Mouse (Mus musculus) heart, embryonic 12.5 days (tissue): Measurements from ENCODE around the gene Ikzf1. TPM values are rescaled to one million over a fixed set of nuclear protein-coding genes. Genes with fewer than 3 reads are reported as not detected.

Experiments used
- ATAC-seq: fragments of 200-750 bp; cut with Nextera tagmentation; 2 replicates; pipeline ENCODE4 v1.8.0; 2017; ENCODE audit warnings: moderate TSS enrichment, moderate library complexity; ENCODE audit not compliant: insufficient number of reproducible peaks, low FRiP score
- H3K27ac ChIP-seq: fragments of 300-500 bp; sonication (generic); 2 replicates; pipeline ENCODE4 v1.5.1; 2016; ENCODE audit warnings: mild to moderate bottlenecking, moderate library complexity; ENCODE audit not compliant: poor library complexity, severe bottlenecking
- H3K27me3 ChIP-seq: fragments of 300-500 bp; sonication (generic); replicated peaks from 2 replicates; pipeline ENCODE4 v1.6.1; 2016; ENCODE audit warnings: mild to moderate bottlenecking, moderate library complexity
- H3K36me3 ChIP-seq: fragments of 300-500 bp; sonication (generic); 2 replicates; pipeline ENCODE4 v1.6.1; 2016; ENCODE audit warnings: mild to moderate bottlenecking, moderate library complexity
- H3K4me1 ChIP-seq: fragments of 300-500 bp; sonication (generic); replicated peaks from 2 replicates; pipeline ENCODE4 v1.6.1; 2016; ENCODE audit warnings: mild to moderate bottlenecking
- H3K4me2 ChIP-seq: fragments of 300-500 bp; sonication (generic); 2 replicates; pipeline ENCODE4 v1.6.1; 2016; ENCODE audit warnings: mild to moderate bottlenecking, moderate library complexity
- H3K4me3 ChIP-seq: fragments of 300-500 bp; sonication (generic); 2 replicates; pipeline ENCODE4 v1.5.1; 2016; ENCODE audit warnings: mild to moderate bottlenecking
- H3K9ac ChIP-seq: fragments of 300-500 bp; sonication (generic); 2 replicates; pipeline ENCODE4 v1.6.1; 2016; ENCODE audit warnings: mild to moderate bottlenecking, moderate library complexity
- H3K9me3 ChIP-seq: fragments of 300-500 bp; sonication (generic); replicated peaks from 2 replicates; pipeline ENCODE4 v1.6.1; 2016; ENCODE audit warnings: mild to moderate bottlenecking, moderate library complexity
- WGBS: fragments of 180-500 bp; shearing (Covaris S2); methylation state at CpG from one replicate; pipeline ENCODE4 v1.1.7; 2016; 5-methylcytosine and 5-hydroxymethylcytosine counted together
- polyA plus RNA-seq: library from polyadenylated mRNA; unstranded; fragments of >200 nt; fragmentation: Nextera tagmentation; extraction: Ambion mirVana; gene quantifications from 2 replicates; pipeline ENCODE4 v1.2.1, GENCODE M21; 2016

The Ikzf1 gene
- polyA plus RNA-seq, 1 experiment from 2014 or later = 3.3 TPM

DNA sequence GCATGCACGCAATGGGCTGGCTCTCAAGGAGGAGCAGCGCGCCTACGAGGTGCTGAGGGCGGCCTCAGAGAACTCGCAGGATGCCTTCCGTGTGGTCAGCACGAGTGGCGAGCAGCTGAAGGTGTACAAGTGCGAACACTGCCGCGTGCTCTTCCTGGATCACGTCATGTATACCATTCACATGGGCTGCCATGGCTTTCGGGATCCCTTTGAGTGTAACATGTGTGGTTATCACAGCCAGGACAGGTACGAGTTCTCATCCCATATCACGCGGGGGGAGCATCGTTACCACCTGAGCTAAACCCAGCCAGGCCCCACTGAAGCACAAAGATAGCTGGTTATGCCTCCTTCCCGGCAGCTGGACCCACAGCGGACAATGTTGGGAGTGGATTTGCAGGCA, 84.5 kb downstream of the Ikzf1 start:
- Histone ChIP-seq H3K36me3 (no peaks in the 10 kb centered on the region), H3K27ac (no peak overlapping the region), H3K9me3 (no peaks in the 10 kb centered on the region), H3K4me3 (no peak overlapping the region), H3K4me1 (no peaks in the 10 kb centered on the region), H3K27me3 (no peaks in the 10 kb centered on the region), H3K9ac (no peak overlapping the region), H3K4me2 (no peak overlapping the region)
- 89% methylated on average over 20 of the region's 20 CpGs for whole genome bisulfite sequencing
- no peak for ATAC-seq

DNA sequence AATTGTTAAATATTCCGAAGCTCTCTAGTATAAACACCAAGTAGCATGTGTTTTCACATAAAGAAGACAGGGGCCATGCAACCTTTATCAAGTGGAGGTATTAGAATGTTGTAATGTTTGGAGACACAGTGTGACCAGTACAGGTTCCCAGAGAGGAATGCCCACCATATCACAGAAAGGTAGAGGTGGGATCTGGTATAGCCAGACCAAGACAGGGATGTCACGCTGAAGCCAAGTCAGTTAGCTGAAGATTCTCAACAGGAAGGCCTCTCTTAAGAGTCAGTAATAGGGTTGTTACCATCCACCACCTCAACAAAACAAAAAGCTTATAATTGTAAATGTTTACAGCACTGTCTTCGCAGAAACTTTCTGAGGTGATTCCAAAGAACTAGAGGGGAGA, 85.9 kb downstream of the Ikzf1 start:
- no peaks in the 10 kb centered on the region for H3K4me1 ChIP-seq
- H3K4me3 ChIP-seq = no peak overlapping the region
- H3K9ac ChIP-seq = no peak overlapping the region
- H3K9me3 ChIP-seq = no peaks in the 10 kb centered on the region
- no peak overlapping the region for H3K27ac ChIP-seq
- ATAC-seq = no peak
- WGBS = 89% methylated on average over 3 of the region's 3 CpGs
- no peak overlapping the region for H3K4me2 ChIP-seq
- no peaks in the 10 kb centered on the region for H3K36me3 ChIP-seq
- no peaks in the 10 kb centered on the region for H3K27me3 ChIP-seq

DNA sequence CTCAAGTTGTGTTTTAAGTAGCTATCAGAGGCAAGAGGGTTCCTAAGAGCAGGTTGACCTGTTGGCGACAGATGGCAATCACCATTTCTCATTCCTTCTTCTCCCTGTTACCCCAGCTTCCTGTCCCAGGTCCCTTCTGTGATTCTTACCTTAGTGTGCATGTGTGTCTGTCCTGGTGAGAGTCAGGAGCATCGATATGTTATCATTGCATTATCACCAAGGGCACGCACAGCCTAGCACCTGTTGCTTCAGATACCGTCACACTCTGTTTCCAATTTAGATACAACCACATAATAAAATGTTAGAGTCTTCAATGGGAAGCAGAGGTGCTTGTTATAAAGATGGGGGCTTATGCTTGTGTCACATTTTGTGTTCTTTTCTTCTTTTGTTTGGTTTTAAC, 87.4 kb downstream of the Ikzf1 start:
- H3K27me3 ChIP-seq = no peaks in the 10 kb centered on the region
- WGBS = 77% methylated on average over 4 of the region's 4 CpGs
- H3K9me3 ChIP-seq = no peaks in the 10 kb centered on the region
- H3K9ac ChIP-seq = no peak overlapping the region
- H3K4me3 ChIP-seq = no peak overlapping the region
- no peak for ATAC-seq
- H3K4me1 ChIP-seq = no peaks in the 10 kb centered on the region
- H3K27ac ChIP-seq = no peak overlapping the region
- no peak overlapping the region for H3K4me2 ChIP-seq
- no peaks in the 10 kb centered on the region for H3K36me3 ChIP-seq

DNA sequence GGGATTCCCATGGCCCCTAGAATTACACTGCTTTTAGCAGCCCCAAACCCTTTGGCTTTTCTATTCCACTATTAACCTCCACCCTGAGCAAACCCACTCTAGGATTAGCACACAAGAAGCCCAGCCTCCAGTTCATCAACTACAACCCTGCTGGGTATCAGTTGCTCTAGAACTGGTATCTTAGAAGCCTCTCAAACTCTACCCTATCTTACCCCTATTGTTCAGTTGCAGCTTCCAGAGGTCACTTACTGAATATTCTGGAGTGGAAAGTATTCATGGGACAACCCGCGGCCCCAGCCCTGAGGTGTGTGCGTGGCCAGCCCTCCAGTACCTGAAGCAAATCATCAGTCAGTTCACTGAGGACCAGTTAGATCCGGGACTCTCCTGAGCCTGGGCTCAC, 89.6 kb downstream of the Ikzf1 start:
- 92% methylated on average over 4 of the region's 4 CpGs for WGBS
- H3K27me3 ChIP-seq = no peaks in the 10 kb centered on the region
- H3K9ac ChIP-seq = no peak overlapping the region
- no peak overlapping the region for H3K4me2 ChIP-seq
- H3K27ac ChIP-seq = no peak overlapping the region
- no peaks in the 10 kb centered on the region for H3K9me3 ChIP-seq
- H3K4me3 ChIP-seq = no peak overlapping the region
- no peak for ATAC-seq
- H3K4me1 ChIP-seq = no peaks in the 10 kb centered on the region
- no peaks in the 10 kb centered on the region for H3K36me3 ChIP-seq

DNA sequence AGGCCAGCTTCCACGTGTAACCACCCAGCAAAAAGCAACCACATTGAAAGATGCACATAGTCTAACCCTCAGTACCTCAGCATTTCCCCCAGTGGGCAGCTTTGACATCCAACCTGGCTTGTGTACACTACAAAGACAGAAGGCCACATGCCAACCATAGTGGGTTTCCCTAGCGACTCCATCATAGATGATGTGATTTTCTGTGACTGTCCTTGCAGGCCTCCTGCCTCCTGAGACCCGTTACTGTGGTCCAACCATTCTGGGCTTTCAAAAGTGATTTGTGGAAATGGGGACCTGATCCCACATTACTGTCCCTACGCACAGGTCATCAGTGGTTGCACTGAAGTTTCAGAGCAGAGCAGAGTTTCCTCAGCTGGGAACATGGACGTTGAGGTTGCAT, 90.1 kb downstream of the Ikzf1 start:
- no peaks in the 10 kb centered on the region for H3K4me1 ChIP-seq
- WGBS = 87% methylated on average over 5 of the region's 5 CpGs
- no peak overlapping the region for H3K4me2 ChIP-seq
- no peaks in the 10 kb centered on the region for H3K27me3 ChIP-seq
- ATAC-seq = no peak
- H3K9me3 ChIP-seq = no peaks in the 10 kb centered on the region
- H3K27ac ChIP-seq = no peak overlapping the region
- H3K4me3 ChIP-seq = no peak overlapping the region
- H3K9ac ChIP-seq = no peak overlapping the region
- H3K36me3 ChIP-seq = no peaks in the 10 kb centered on the region

DNA sequence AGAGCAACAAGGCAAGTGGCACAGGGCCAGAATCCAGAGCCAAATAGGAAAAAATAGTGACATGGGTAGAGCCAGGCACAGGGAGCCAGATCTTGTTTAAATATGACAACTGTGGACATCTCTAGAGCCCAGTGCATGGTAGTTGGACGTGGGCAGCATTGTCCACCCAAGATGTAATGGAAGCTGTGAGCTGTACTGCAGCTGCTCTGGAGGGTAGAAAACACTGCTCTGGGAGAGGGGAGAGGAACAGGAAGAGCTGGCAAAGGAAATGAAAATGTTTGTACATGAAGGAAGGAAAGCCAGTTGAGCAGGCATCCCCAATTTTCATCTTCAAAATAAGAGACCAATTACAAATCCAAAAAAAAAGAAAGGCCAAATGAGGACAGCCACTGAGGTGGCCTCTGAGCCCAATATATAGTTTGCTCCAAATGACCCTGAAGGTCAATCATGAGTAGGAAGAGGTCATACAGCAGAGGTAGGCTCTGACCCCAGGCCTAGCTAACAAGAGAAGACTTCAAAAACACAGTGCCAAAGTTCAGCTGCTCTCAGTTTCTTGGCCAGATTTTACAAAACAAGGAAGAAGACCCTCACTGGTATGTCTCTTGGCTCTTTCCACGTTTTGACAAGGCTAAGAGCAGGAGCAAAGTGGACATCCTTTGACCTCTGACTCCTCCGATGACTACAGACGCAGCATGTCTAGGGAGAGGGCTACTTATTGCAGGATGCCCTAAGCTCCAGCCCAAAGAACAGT, 91.4 kb downstream of the Ikzf1 start:
- H3K9me3 ChIP-seq = no peaks in the 10 kb centered on the region
- no peak overlapping the region for H3K27ac ChIP-seq
- no peak for ATAC-seq
- 68% methylated on average over 4 of the region's 4 CpGs for WGBS
- H3K27me3 ChIP-seq = no peaks in the 10 kb centered on the region
- no peaks in the 10 kb centered on the region for H3K36me3 ChIP-seq
- no peak overlapping the region for H3K4me2 ChIP-seq
- H3K9ac ChIP-seq = no peak overlapping the region
- H3K4me1 ChIP-seq = no peaks in the 10 kb centered on the region
- no peak overlapping the region for H3K4me3 ChIP-seq

DNA sequence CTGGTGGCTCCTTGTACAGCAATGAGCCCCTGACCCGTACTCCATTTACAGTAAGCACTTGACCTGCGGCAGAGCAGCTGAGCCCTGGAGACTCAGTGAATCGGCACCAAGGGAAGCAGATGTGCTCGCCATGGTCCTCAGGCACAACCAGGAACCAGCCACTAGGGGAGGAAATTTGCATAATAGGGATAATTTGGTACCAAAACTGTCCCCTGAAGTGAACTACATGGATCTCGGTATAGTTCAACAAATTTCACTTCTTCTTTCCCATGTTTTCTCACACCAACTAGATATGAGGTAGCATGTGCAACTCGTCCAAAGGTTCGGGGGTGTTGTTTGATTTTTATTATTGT, 92.0 kb downstream of the Ikzf1 start:
- no peak overlapping the region for H3K4me2 ChIP-seq
- H3K9me3 ChIP-seq = no peaks in the 10 kb centered on the region
- H3K4me1 ChIP-seq = no peaks in the 10 kb centered on the region
- H3K27ac ChIP-seq = no peak overlapping the region
- H3K36me3 ChIP-seq = no peaks in the 10 kb centered on the region
- H3K9ac ChIP-seq = no peak overlapping the region
- H3K4me3 ChIP-seq = no peak overlapping the region
- ATAC-seq = no peak
- WGBS = 74% methylated on average over 7 of the region's 7 CpGs
- no peaks in the 10 kb centered on the region for H3K27me3 ChIP-seq

DNA sequence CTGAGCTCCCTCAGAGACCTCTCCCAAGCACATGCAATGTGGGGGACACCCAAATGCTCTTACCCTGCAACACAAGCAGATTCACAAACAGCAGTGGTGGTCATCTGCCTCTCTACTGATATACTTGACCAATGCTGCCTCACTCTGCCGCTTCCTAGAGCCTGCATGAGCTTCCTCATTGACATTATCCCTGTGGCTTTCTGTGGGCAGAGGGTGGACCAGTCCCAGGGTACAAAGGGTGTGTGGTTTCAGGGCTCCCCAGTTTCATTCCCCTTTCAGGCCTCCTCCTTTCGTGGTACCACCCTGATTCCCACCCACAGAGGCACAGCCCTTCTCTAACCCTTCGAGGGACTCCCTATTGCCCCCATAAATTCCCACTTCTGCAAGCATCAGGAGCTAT, 92.4 kb downstream of the Ikzf1 start:
- 83% methylated on average over 3 of the region's 3 CpGs for WGBS
- ATAC-seq = no peak
- H3K36me3 ChIP-seq = no peaks in the 10 kb centered on the region
- H3K4me1 ChIP-seq = no peaks in the 10 kb centered on the region
- H3K27me3 ChIP-seq = no peaks in the 10 kb centered on the region
- H3K4me3 ChIP-seq = no peak overlapping the region
- no peak overlapping the region for H3K4me2 ChIP-seq
- no peak overlapping the region for H3K27ac ChIP-seq
- H3K9me3 ChIP-seq = no peaks in the 10 kb centered on the region
- no peak overlapping the region for H3K9ac ChIP-seq

DNA sequence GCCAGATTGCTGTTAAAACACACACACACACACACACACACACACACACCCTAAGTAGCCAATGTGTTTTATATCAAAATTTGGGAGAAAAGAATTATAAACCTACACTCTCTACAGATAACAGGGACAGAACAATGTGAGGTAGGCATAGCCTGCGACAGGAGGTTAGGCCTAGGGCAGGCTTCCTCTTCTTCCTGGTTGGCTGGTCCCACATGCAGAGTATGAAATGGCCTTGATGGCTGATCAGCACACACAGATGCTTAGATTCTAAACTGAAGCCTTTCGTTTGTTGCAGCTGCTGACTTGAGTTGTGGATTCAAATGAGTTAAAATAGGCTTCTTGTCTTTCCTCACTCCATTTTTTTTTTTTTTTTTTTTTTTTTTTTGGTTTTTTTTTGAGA, 93.0 kb downstream of the Ikzf1 start:
- no peak for ATAC-seq
- no peak overlapping the region for H3K27ac ChIP-seq
- no peak overlapping the region for H3K4me2 ChIP-seq
- H3K9me3 ChIP-seq = no peaks in the 10 kb centered on the region
- H3K9ac ChIP-seq = no peak overlapping the region
- 73% methylated on average over 2 of the region's 2 CpGs for WGBS
- H3K4me3 ChIP-seq = no peak overlapping the region
- no peaks in the 10 kb centered on the region for H3K4me1 ChIP-seq
- H3K27me3 ChIP-seq = no peaks in the 10 kb centered on the region
- H3K36me3 ChIP-seq = no peaks in the 10 kb centered on the region

DNA sequence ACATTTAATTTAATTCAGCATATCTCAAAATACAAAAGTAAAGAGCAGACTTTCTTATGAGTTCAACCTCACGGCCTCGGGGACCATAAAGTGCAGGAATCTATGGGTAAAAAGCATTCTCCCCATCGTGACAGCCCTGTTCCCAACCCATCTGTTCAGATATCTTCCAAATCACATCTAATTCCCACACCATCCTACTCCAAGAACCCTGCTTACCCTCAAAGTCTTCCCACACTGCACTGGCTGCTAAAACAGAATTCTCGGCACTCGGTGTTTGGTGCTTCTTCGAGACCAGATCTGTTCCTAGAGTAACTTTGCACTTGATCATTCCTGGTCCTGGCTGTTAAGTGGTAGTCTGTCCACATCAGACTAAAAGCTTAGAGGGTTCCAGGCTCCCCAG, 93.5 kb downstream of the Ikzf1 start:
- Histone ChIP-seq H3K27ac (no peak overlapping the region), H3K4me1 (no peaks in the 10 kb centered on the region), H3K9ac (no peak overlapping the region), H3K36me3 (no peaks in the 10 kb centered on the region), H3K9me3 (no peaks in the 10 kb centered on the region), H3K4me3 (no peak overlapping the region), H3K27me3 (no peaks in the 10 kb centered on the region), H3K4me2 (no peak overlapping the region)
- ATAC-seq = no peak
- 85% methylated on average over 6 of the region's 6 CpGs for WGBS

DNA sequence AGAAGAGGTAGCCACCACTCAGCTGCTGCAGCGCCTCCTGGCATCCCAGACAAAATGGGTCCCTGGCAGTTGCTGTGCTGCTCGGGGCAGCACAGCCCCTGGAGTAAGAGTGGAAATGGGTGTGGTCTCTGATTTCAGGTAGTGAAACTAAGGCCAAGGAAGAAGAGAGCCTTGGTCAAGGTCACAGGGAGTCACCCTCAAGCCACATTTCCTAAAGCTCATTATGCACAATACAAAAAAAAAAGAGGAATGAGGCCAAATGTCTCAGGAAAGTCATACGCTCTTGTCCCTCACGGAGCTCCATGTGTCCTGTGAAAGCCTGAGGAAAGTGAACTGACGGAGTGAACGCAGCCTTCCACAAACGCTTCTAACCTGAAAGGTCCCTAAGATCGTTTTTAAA, 96.9 kb downstream of the Ikzf1 start:
- H3K9ac ChIP-seq = no peak overlapping the region
- no peak for ATAC-seq
- 82% methylated on average over 8 of the region's 8 CpGs for WGBS
- no peak overlapping the region for H3K27ac ChIP-seq
- H3K36me3 ChIP-seq = no peaks in the 10 kb centered on the region
- no peaks in the 10 kb centered on the region for H3K27me3 ChIP-seq
- no peaks in the 10 kb centered on the region for H3K9me3 ChIP-seq
- no peak overlapping the region for H3K4me3 ChIP-seq
- H3K4me2 ChIP-seq = no peak overlapping the region
- no peaks in the 10 kb centered on the region for H3K4me1 ChIP-seq

DNA sequence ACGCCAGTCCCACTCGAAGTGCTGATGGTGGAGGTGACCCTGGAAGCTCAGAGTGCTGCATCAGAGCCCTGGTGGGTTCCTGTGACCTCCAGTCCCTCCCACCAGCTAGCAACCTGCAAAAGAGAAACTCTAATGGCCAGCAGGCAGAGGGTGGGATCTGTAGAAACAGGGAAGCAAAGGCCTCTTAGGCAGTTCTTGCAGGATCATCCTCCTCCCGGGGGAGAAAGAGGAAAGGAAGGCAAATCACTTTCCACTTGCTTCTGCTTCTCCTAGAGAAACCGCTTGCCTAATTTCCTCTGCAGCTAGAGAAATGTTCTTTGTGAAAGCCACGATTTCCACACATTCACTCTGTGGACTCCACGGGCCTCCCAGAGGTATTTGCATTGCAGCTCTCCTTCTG, 100.7 kb downstream of the Ikzf1 start:
- H3K4me3 ChIP-seq = no peak overlapping the region
- no peaks in the 10 kb centered on the region for H3K27me3 ChIP-seq
- ATAC-seq = no peak
- no peak overlapping the region for H3K27ac ChIP-seq
- no peak overlapping the region for H3K9ac ChIP-seq
- H3K4me1 ChIP-seq = no peaks in the 10 kb centered on the region
- H3K9me3 ChIP-seq = no peaks in the 10 kb centered on the region
- no peak overlapping the region for H3K4me2 ChIP-seq
- no peaks in the 10 kb centered on the region for H3K36me3 ChIP-seq
- WGBS = 51% methylated on average over 6 of the region's 6 CpGs
